Mouse (Mus musculus) megakaryocyte, embryonic 14.5 days (primary cell): ENCODE results near the gene Tut4. TPM values are rescaled to one million over a fixed set of nuclear protein-coding genes. Genes with fewer than 3 reads are reported as not detected.

Source experiments
- H3K27me3 ChIP-seq: replicated peaks from 2 replicates; pipeline ENCODE3; 2012; ENCODE audit warnings: inconsistent platforms
- H3K36me3 ChIP-seq: replicated peaks from 2 replicates; pipeline ENCODE3; 2012; ENCODE audit warnings: low read length, inconsistent platforms, mixed read lengths
- H3K4me1 ChIP-seq: 2 replicates; pipeline ENCODE4 v1.6.1; 2012; ENCODE audit warnings: inconsistent platforms
- H3K4me3 ChIP-seq: replicated peaks from 2 replicates; pipeline ENCODE3; 2012; ENCODE audit warnings: moderate library complexity, mild to moderate bottlenecking, inconsistent platforms
- H3K9me3 ChIP-seq: 2 replicates; pipeline ENCODE4 v1.6.1; 2012; ENCODE audit warnings: inconsistent platforms
- FLI1 ChIP-seq: IDR thresholded peaks from 2 replicates; pipeline ENCODE4 v1.6.1; 2012; ENCODE audit warnings: low read length, inconsistent platforms, mixed read lengths
- GATA1 ChIP-seq: IDR thresholded peaks from 3 replicates; pipeline ENCODE4 v1.6.1; 2012; ENCODE audit warnings: mixed read lengths, low read length, inconsistent platforms, borderline replicate concordance
- polyA plus RNA-seq: library from polyadenylated mRNA; stranded (reverse); fragments of >175 nt; gene quantifications from 2 replicates; pipeline ENCODE4 v1.2.3, GENCODE M21; 2012; ENCODE audit warnings: low replicate concordance; ENCODE audit not compliant: insufficient read depth

Tut4 gene
- polyA plus RNA-seq, 1 experiment = 10.1 TPM

- H3K9me3 ChIP-seq = peaks cover 5% of the 10 kb centered on the region
- H3K4me3 ChIP-seq = no peak overlapping the region
- H3K36me3 ChIP-seq = no peaks in the 10 kb centered on the region
- no peak for TF ChIP-seq GATA1
- TF ChIP-seq FLI1 = no peak
- H3K27me3 ChIP-seq = peaks cover 24% of the 10 kb centered on the region
- peaks cover 23% of the 10 kb centered on the region for H3K4me1 ChIP-seq
Measured at GRCm38 (mm10) chr4:108436225-108436624, 23.0 kb upstream of the Tut4 start.

GRCm38 (mm10) chr4:108438082-108438840 lies 21.0 kb upstream of the Tut4 start:
- H3K4me3 ChIP-seq = no peak overlapping the region
- peaks cover 16% of the 10 kb centered on the region for H3K27me3 ChIP-seq
- peaks cover 7% of the 10 kb centered on the region for H3K9me3 ChIP-seq
- H3K4me1 ChIP-seq = peaks cover 25% of the 10 kb centered on the region
- H3K36me3 ChIP-seq = no peaks in the 10 kb centered on the region
- TF ChIP-seq FLI1 (no peak), GATA1 (no peak)

GRCm38 (mm10) chr4:108448091-108448490 lies 11.1 kb upstream of the Tut4 start:
- Histone ChIP-seq H3K4me3 (no peak overlapping the region), H3K4me1 (peaks cover 9% of the 10 kb centered on the region), H3K36me3 (no peaks in the 10 kb centered on the region), H3K9me3 (no peaks in the 10 kb centered on the region), H3K27me3 (peaks cover 21% of the 10 kb centered on the region)
- TF ChIP-seq FLI1 = no peak

GRCm38 (mm10) chr4:108456028-108456427 lies 3.2 kb upstream of the Tut4 start:
- Histone ChIP-seq H3K9me3 (no peaks in the 10 kb centered on the region), H3K27me3 (no peaks in the 10 kb centered on the region), H3K4me1 (peaks cover 40% of the 10 kb centered on the region), H3K36me3 (no peaks in the 10 kb centered on the region), H3K4me3 (no peak overlapping the region)
- no peak for TF ChIP-seq GATA1
- no peak for TF ChIP-seq FLI1

- Histone ChIP-seq H3K4me1 (peaks cover 43% of the 10 kb centered on the region), H3K36me3 (peaks cover 2% of the 10 kb centered on the region), H3K9me3 (no peaks in the 10 kb centered on the region), H3K4me3 (peak overlapping the region; percentile 97), H3K27me3 (no peaks in the 10 kb centered on the region)
- TF ChIP-seq FLI1 = no peak
- no peak for TF ChIP-seq GATA1
Measured at GRCm38 (mm10) chr4:108458201-108458741, 955 bp upstream of the Tut4 start.

- TF ChIP-seq GATA1 (no peak), FLI1 (no peak)
- Histone ChIP-seq H3K27me3 (no peaks in the 10 kb centered on the region), H3K36me3 (peaks cover 2% of the 10 kb centered on the region), H3K4me3 (peak overlapping the region; percentile 97), H3K4me1 (peaks cover 37% of the 10 kb centered on the region), H3K9me3 (no peaks in the 10 kb centered on the region)
Measured at GRCm38 (mm10) chr4:108460156-108460923, 1.1 kb downstream of the Tut4 start.

GRCm38 (mm10) chr4:108461262-108461903 lies 2.2 kb downstream of the Tut4 start:
- H3K36me3 ChIP-seq = peaks cover 6% of the 10 kb centered on the region
- H3K4me1 ChIP-seq = peaks cover 27% of the 10 kb centered on the region
- no peaks in the 10 kb centered on the region for H3K27me3 ChIP-seq
- H3K9me3 ChIP-seq = no peaks in the 10 kb centered on the region
- TF ChIP-seq GATA1 (no peak), FLI1 (no peak)
- H3K4me3 ChIP-seq = peak overlapping the region; percentile 97

GRCm38 (mm10) chr4:108473586-108473985 lies 14.4 kb downstream of the Tut4 start:
- H3K36me3 ChIP-seq = peaks cover 32% of the 10 kb centered on the region
- H3K4me1 ChIP-seq = peaks cover 15% of the 10 kb centered on the region
- no peak for TF ChIP-seq FLI1
- TF ChIP-seq GATA1 = no peak
- H3K9me3 ChIP-seq = no peaks in the 10 kb centered on the region; the same call in 1 of the 2 replicates
- H3K4me3 ChIP-seq = no peak overlapping the region
- H3K27me3 ChIP-seq = no peaks in the 10 kb centered on the region

GRCm38 (mm10) chr4:108482776-108483175 lies 23.6 kb downstream of the Tut4 start:
- Histone ChIP-seq H3K9me3 (no peaks in the 10 kb centered on the region), H3K4me3 (no peak overlapping the region), H3K36me3 (peaks cover 44% of the 10 kb centered on the region), H3K27me3 (no peaks in the 10 kb centered on the region), H3K4me1 (peaks cover 17% of the 10 kb centered on the region)
- TF ChIP-seq FLI1 (no peak), GATA1 (no peak)
